Mouse (Mus musculus) stomach, postnatal 0 days (tissue): ENCODE measurements at regions not wholly inside any gene's neighbourhood (a gene's known extent, or its start where the extent isn't known, plus 50 kb on each side); places are given as distances from the start of the nearest gene placed in this dataset.
"Not testable (repeated sequence)": the region's sequence is repeated elsewhere in the genome, so short reads cannot be mapped to it uniquely, and the experiment has no call there.

Experiments
- ATAC-seq: fragments of 200-750 bp; cut with Nextera tagmentation; 2 replicates; pipeline ENCODE4 v1.8.0; 2017; ENCODE audit not compliant: low FRiP score, low TSS enrichment
- DNase-seq: peaks from one replicate; pipeline ENCODE4 v3.0.0-alpha.2; 2016; ENCODE audit warnings: low spot score
- H3K27ac ChIP-seq: fragments of 300-500 bp; sonication (generic); replicated peaks from 2 replicates; pipeline ENCODE4 v1.5.1; 2014; ENCODE audit warnings: mild to moderate bottlenecking, control low read depth
- H3K27me3 ChIP-seq: fragments of 300-500 bp; sonication (generic); 2 replicates; pipeline ENCODE4 v1.6.1; 2014; ENCODE audit warnings: low read length; ENCODE audit not compliant: control insufficient read depth, insufficient read depth
- H3K36me3 ChIP-seq: fragments of 300-500 bp; sonication (generic); 2 replicates; pipeline ENCODE4 v1.6.1; 2014; ENCODE audit warnings: low read length, mixed read lengths; ENCODE audit not compliant: control insufficient read depth, insufficient read depth
- H3K4me1 ChIP-seq: fragments of 300-500 bp; sonication (generic); replicated peaks from 2 replicates; pipeline ENCODE4 v1.6.1; 2014; ENCODE audit warnings: antibody characterized with exemption; ENCODE audit not compliant: control insufficient read depth, insufficient read depth
- H3K4me2 ChIP-seq: fragments of 300-500 bp; sonication (generic); replicated peaks from 2 replicates; pipeline ENCODE4 v1.6.1; 2014; ENCODE audit warnings: low read depth, mild to moderate bottlenecking, control low read depth, moderate library complexity
- H3K4me3 ChIP-seq: fragments of 300-500 bp; sonication (generic); 2 replicates; pipeline ENCODE4 v1.5.1; 2014; ENCODE audit warnings: low read depth, low read length, control low read depth
- H3K9ac ChIP-seq: fragments of 300-500 bp; sonication (generic); 2 replicates; pipeline ENCODE4 v1.6.1; 2014; ENCODE audit warnings: mild to moderate bottlenecking, low read length, control low read depth, mixed read lengths
- H3K9me3 ChIP-seq: fragments of 300-500 bp; sonication (generic); 2 replicates; pipeline ENCODE4 v1.6.1; 2016; ENCODE audit warnings: low read length; ENCODE audit not compliant: control insufficient read depth
- CTCF ChIP-seq: IDR thresholded peaks from 2 replicates; pipeline ENCODE4 v1.5.1; 2016; ENCODE audit warnings: antibody characterized with exemption, low read depth, mild to moderate bottlenecking, moderate library complexity
- EP300 ChIP-seq: optimal IDR thresholded peaks from 2 replicates; pipeline ENCODE3; 2016; ENCODE audit warnings: antibody characterized with exemption
- WGBS: fragments of 180-500 bp; shearing (Covaris S2); extraction: QIAGEN DNeasy Blood & Tissue Kit; methylation state at CpG from one replicate; pipeline ENCODE4 v1.1.7; 2014; 5-methylcytosine and 5-hydroxymethylcytosine counted together

DNA sequence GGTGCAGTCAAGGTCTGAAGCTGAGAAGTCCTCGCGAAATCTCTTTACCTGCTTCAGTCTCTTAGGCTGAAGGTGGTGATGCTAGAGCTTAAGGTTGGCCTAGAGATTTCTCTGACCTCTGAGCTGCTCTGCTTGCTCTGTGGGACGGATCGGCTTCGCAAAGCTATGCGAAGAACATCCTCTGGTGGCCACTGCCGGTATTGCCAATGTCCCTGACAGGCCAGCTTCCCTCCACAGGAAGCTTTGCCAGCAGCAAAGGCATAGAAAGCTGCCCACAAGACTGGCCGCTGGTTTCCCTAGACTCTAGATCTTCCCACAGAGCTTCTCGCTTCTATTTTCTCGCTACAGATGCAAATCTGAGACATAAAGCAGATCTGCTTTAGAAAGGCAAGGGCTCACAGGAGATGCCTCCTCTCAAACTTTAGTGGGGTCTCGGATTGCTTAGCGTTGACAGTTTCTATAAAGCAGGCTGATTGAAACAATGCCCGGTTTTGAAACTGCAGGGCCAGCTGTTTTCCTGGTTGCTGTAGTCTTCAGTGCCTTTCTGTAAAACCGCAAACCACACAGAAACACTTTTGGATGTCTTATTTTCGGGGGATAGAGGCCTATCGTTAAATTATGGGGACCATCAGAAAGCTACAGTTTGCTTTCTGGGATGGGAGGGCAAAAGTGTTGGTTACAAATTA lies 153.7 kb downstream of the Car8 start:
- Histone ChIP-seq H3K27me3 (no peaks in the 10 kb centered on the region), H3K27ac (no peak overlapping the region), H3K4me3 (no peak overlapping the region), H3K4me1 (no peaks in the 10 kb centered on the region), H3K9ac (no peak overlapping the region), H3K4me2 (no peak overlapping the region), H3K36me3 (no peaks in the 10 kb centered on the region), H3K9me3 (no peaks in the 10 kb centered on the region)
- DNase-seq, result peak; percentile 84
- TF ChIP-seq CTCF (peak; percentile 93), EP300 (no peak)
- peak; percentile 54; the same call in 1 of the 2 replicates for ATAC-seq
- 28% methylated on average over 16 of the region's 16 CpGs for WGBS

- WGBS, result 35% methylated on average over 4 of the region's 4 CpGs
- no peak overlapping the region for H3K9ac ChIP-seq
- no peak overlapping the region for H3K4me2 ChIP-seq
- no peaks in the 10 kb centered on the region for H3K9me3 ChIP-seq
- no peaks in the 10 kb centered on the region for H3K4me1 ChIP-seq
- no peak overlapping the region for H3K27ac ChIP-seq
- DNase-seq, result no peak
- no peaks in the 10 kb centered on the region for H3K36me3 ChIP-seq
- ATAC-seq, result no peak
- H3K4me3 ChIP-seq, result no peak overlapping the region
- no peak for TF ChIP-seq CTCF
- no peak for TF ChIP-seq EP300
- no peaks in the 10 kb centered on the region for H3K27me3 ChIP-seq
These were observed 159.5 kb downstream of the Car8 start for GRCm38 (mm10) chr4:8079349-8079748.

GRCm38 (mm10) chr4:8072989-8073573 lies 165.8 kb downstream of the Car8 start:
- no peak for TF ChIP-seq EP300
- no peak for TF ChIP-seq CTCF
- no peak overlapping the region for H3K27ac ChIP-seq
- 82% methylated on average over 6 of the region's 6 CpGs for WGBS
- no peaks in the 10 kb centered on the region for H3K27me3 ChIP-seq
- no peak overlapping the region for H3K4me2 ChIP-seq
- no peak overlapping the region for H3K9ac ChIP-seq
- H3K36me3 ChIP-seq, result no peaks in the 10 kb centered on the region
- H3K4me1 ChIP-seq, result no peaks in the 10 kb centered on the region
- H3K4me3 ChIP-seq, result no peak overlapping the region
- ATAC-seq (no peak), DNase-seq (no peak)
- H3K9me3 ChIP-seq, result no peaks in the 10 kb centered on the region

DNA sequence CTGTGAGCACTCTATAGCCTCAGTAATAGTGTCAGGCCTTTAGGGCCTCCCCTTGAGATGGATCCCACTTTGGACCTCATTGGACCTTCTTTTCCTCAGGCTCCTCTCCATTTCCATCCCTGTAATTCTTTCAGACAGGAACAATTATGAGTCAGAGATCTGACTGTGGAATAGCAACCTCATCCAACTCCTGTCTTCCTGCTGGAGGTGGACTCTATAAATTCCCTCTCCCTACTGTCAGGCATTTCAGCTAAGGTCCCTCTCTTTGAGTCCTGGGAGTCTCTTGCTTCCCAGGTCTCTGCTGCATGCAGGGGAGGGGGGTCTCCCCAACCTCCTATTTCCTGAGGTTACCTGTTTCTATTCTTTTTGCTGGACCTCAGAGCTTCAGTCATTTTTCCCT lies 168.1 kb downstream of the Car8 start:
- H3K27me3 ChIP-seq, H3K4me1 ChIP-seq, ATAC-seq, H3K4me3 ChIP-seq, H3K36me3 ChIP-seq, H3K4me2 ChIP-seq, H3K27ac ChIP-seq, DNase-seq, H3K9ac ChIP-seq, H3K9me3 ChIP-seq: not testable (repeated sequence)

DNA sequence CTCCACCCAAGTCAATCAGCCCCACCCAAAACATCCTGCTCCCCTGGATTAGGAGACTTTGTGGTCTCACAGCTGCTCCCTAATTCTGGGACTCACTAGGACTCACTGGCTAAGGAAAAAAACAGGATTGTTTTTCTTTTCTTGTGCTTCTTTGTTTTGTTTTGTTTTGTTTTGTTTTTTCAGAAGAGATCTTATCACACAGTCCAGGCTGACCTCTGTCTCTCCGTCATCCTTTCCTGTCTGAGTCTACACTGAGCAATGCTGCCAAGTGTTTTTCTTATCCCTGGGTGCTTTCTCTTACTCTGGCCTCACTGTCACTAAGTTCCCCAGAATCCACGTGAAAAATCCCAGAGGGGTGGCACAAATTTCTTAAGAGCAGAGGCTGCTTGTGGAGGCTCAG lies 170.8 kb downstream of the Car8 start:
- TF ChIP-seq EP300, result no peak
- no peak for TF ChIP-seq CTCF
- no peaks in the 10 kb centered on the region for H3K9me3 ChIP-seq
- no peaks in the 10 kb centered on the region for H3K27me3 ChIP-seq
- no peak overlapping the region for H3K9ac ChIP-seq
- H3K4me1 ChIP-seq, result no peaks in the 10 kb centered on the region
- ATAC-seq, result no peak
- no peak overlapping the region for H3K4me3 ChIP-seq
- WGBS, result 32% methylated on average over 2 of the region's 2 CpGs
- no peak for DNase-seq
- H3K4me2 ChIP-seq, result no peak overlapping the region
- no peak overlapping the region for H3K27ac ChIP-seq
- H3K36me3 ChIP-seq, result no peaks in the 10 kb centered on the region

DNA sequence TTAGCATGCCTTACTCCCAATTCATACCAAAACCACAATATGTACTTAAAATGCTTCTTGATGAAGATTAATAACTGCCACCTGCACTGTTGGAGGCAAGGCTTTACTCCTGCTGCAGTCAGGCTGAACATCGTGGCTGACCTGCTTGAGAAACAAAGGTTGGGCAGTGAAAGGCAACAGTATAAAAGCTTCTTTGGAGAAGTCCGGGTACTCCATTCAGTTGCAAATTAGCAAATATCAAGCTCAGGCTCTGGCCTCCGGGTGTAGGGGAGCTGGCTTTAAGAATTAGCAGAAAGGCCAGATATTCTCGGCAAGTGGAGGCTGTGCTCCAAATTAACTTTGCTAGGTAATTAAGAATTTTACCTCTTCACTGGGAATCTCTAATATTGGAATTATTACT lies 197.1 kb downstream of the Car8 start:
- no peak overlapping the region for H3K4me3 ChIP-seq
- no peaks in the 10 kb centered on the region for H3K27me3 ChIP-seq
- no peak overlapping the region for H3K27ac ChIP-seq
- TF ChIP-seq CTCF (no peak), EP300 (no peak)
- no peaks in the 10 kb centered on the region for H3K4me1 ChIP-seq
- H3K36me3 ChIP-seq, result no peaks in the 10 kb centered on the region
- 81% methylated on average over 4 of the region's 4 CpGs for WGBS
- H3K4me2 ChIP-seq, result no peak overlapping the region
- no peaks in the 10 kb centered on the region for H3K9me3 ChIP-seq
- no peak overlapping the region for H3K9ac ChIP-seq
- DNase-seq (no peak), ATAC-seq (no peak)
